Mouse (Mus musculus): ENCODE results near the gene Rnf227.
A peak's percentile ranks its signal among the peaks of the same experiment; 100 is the strongest.
"Not testable (repeated sequence)": the region's sequence is repeated elsewhere in the genome, so short reads cannot be mapped to it uniquely, and the experiment has no call there.

The Rnf227 gene

GRCm38 (mm10) chr11:69340161-69341131 is at the start of gene Rnf227:
Rnf227 (plus strand) TSS chr11:69340461.
- peak; percentile 74 to 87 for DNase-seq

GRCm38 (mm10) chr11:69291111-69291510 is 49.1 kb upstream of the Rnf227 start:
- DNase-seq, result no peak

- no peak for DNase-seq
Observed at GRCm38 (mm10) chr11:69295286-69295685, 45.0 kb upstream of the Rnf227 start.

GRCm38 (mm10) chr11:69297799-69298198 is 42.5 kb upstream of the Rnf227 start:
- DNase-seq, result no peak

- no peak for DNase-seq
Observed at GRCm38 (mm10) chr11:69298231-69298630, 42.0 kb upstream of the Rnf227 start.

GRCm38 (mm10) chr11:69302817-69303216 is 37.4 kb upstream of the Rnf227 start:
- no peak for DNase-seq

- DNase-seq, result no peak
Observed at GRCm38 (mm10) chr11:69305291-69305690, 35.0 kb upstream of the Rnf227 start.

- no peak for DNase-seq
Observed at GRCm38 (mm10) chr11:69306039-69306438, 34.2 kb upstream of the Rnf227 start.

GRCm38 (mm10) chr11:69311266-69311665 is 29.0 kb upstream of the Rnf227 start:
- no peak for DNase-seq

GRCm38 (mm10) chr11:69316361-69316760 is 23.9 kb upstream of the Rnf227 start:
- DNase-seq, result no peak

GRCm38 (mm10) chr11:69318000-69318399 is 22.3 kb upstream of the Rnf227 start:
- DNase-seq, result not testable (repeated sequence)

GRCm38 (mm10) chr11:69321580-69321979 is 18.7 kb upstream of the Rnf227 start:
- no peak for DNase-seq

- no peak for DNase-seq
Observed at GRCm38 (mm10) chr11:69322010-69322409, 18.3 kb upstream of the Rnf227 start.

GRCm38 (mm10) chr11:69322693-69323471 is 17.4 kb upstream of the Rnf227 start:
- DNase-seq, result peak in 1 of 2 experiments; percentile 18

- DNase-seq, result peak; percentile 99 to 100
Observed at GRCm38 (mm10) chr11:69323667-69324111, 16.6 kb upstream of the Rnf227 start, which contains the start of the genes Cntrob and Trappc1. Cntrob (minus strand) TSS chr11:69323775. Trappc1 (plus strand) TSS chr11:69323980.

- DNase-seq, result no peak
Observed at GRCm38 (mm10) chr11:69324749-69325148, 15.5 kb upstream of the Rnf227 start.

- DNase-seq, result peak; percentile 89 to 91
Observed at GRCm38 (mm10) chr11:69325628-69326407, 14.4 kb upstream of the Rnf227 start, which contains the start of gene Kcnab3. Kcnab3 (plus strand) TSS chr11:69326258.

GRCm38 (mm10) chr11:69326408-69327156 is 13.7 kb upstream of the Rnf227 start:
- no peak for DNase-seq

GRCm38 (mm10) chr11:69327157-69327442 is 13.2 kb upstream of the Rnf227 start:
- DNase-seq, result no peak

GRCm38 (mm10) chr11:69327648-69328047 is 12.6 kb upstream of the Rnf227 start:
- no peak for DNase-seq

GRCm38 (mm10) chr11:69328517-69328916 is 11.7 kb upstream of the Rnf227 start:
- DNase-seq, result no peak

GRCm38 (mm10) chr11:69331152-69331551 is 9.1 kb upstream of the Rnf227 start:
- no peak for DNase-seq

Data from lung, postnatal 4 days (tissue).